ENCODE assay signal across 17 mouse cellular contexts in genomic region chr14:31601908-31602615, GRCm38 (mm10). TPM values are rescaled to one million over a fixed set of nuclear protein-coding genes. Genes with fewer than 3 reads are reported as not detected.
"Had no signal": no experiment of that assay in that cellular context is flagged by ENCODE, and none has a peak within 500 bp of the region (broad histone marks: within the 10 kb centered on the region; RNA-seq: fewer than 3 reads in every experiment).

No protein-coding gene starts in this region.

- H3K27ac ChIP-seq: limb, embryonic 15.5 days; stomach, postnatal 0 days had no signal

- H3K4me2 ChIP-seq: limb, embryonic 15.5 days; lung, embryonic 14.5 days; midbrain, embryonic 11.5 days had no signal

- H3K27me3 ChIP-seq: limb, embryonic 15.5 days had no signal

- ATAC-seq: inflammation-experienced regulatory T-cells, adult 6 months; intestine, postnatal 0 days had no signal

- H3K36me3 ChIP-seq: limb, embryonic 15.5 days had no signal

- H3K9ac ChIP-seq: limb, embryonic 15.5 days; lung, embryonic 14.5 days had no signal

- DNase-seq: kidney, adult 8-10 months; kidney, postnatal 25 days; lung, embryonic 14.5 days; lung, postnatal 10 days; lung, postnatal 4 days; right cerebral cortex, adult 18-20 months had no signal

- H3K9me3 ChIP-seq: limb, embryonic 15.5 days had no signal

- H3K4me3 ChIP-seq: limb, embryonic 15.5 days had no signal

RNA-seq across cellular contexts. Expression of gene Colq, which starts 10.9 kb away (rescaled TPM):
- total RNA-seq: midbrain, postnatal 0 days had no signal

RNA-seq across cellular contexts. Expression of gene Gm49387, which starts 38.6 kb away (rescaled TPM):
- total RNA-seq: layer of hippocampus, postnatal 25 days; left cerebral cortex, adult 8-10 months; megakaryocyte, adult 5-6 weeks; midbrain, postnatal 0 days had no signal
- polyA plus RNA-seq: midbrain, embryonic 11.5 days; midbrain, postnatal 0 days; neural tube, embryonic 14.5 days; urinary bladder, adult 2 months had no signal
